Mouse (Mus musculus) embryo, embryonic 10.5 days (tissue): Measurements from ENCODE around the gene Jrkl.
A peak's percentile ranks its signal among the peaks of the same experiment; 100 is the strongest.

Experiments used
- DNase-seq: peaks from one replicate; pipeline ENCODE4 v3.0.0-alpha.2; 2015; ENCODE audit warnings: low spot score

The Jrkl gene

DNA sequence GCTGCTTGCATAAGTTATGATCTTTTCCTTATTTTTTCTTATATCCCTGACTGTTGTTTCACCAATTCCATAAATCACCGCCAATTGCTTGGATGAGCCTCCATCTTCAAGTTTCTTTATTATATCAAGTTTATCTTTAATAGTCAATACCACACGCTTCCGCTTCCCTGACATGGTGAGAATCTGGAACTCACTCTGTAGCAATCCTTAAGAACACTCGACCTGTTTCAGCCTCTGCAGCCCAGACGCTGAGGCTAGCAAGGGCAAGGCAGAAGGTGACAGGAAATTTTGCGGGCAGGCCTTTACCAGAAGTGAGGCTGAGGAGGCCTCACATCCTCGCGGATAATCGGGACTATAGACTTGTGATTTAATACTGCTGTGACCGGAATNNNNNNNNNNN, at the start of gene Jrkl:
TSS of gene Jrkl (minus strand) at position 349 of the 400 bp plus-strand sequence.
- DNase-seq: peak; percentile 39

GRCm38 (mm10) chr9:13287482-13287881, 41.9 kb upstream of the Jrkl start:
- no peak for DNase-seq

- DNase-seq: no peak
Observed at GRCm38 (mm10) chr9:13273219-13273618, 27.6 kb upstream of the Jrkl start.

- DNase-seq: no peak
Observed at GRCm38 (mm10) chr9:13260980-13261379, 15.4 kb upstream of the Jrkl start.

- no peak for DNase-seq
Observed at GRCm38 (mm10) chr9:13258173-13258572, 12.5 kb upstream of the Jrkl start.

GRCm38 (mm10) chr9:13256726-13257125, 11.1 kb upstream of the Jrkl start:
- DNase-seq: no peak

DNA sequence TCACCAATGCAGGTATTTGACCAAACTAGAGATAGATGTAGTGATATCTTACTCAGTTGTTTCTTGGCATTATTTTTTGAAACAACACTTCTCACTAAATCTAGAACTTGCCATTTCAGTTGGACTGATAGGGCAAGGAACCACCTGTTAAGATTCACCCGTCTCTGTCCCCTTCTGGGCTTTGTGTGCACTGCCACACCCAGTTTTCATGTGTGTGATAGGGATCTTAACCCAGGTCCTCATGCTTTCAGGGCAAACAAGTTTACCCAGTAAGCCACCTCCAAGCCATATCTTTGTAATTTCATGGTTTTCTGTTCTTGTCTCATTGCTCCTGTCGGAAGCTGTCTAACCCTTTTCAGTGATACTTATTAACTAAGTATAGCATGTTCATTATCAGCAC, 5.6 kb upstream of the Jrkl start:
- DNase-seq: no peak

DNA sequence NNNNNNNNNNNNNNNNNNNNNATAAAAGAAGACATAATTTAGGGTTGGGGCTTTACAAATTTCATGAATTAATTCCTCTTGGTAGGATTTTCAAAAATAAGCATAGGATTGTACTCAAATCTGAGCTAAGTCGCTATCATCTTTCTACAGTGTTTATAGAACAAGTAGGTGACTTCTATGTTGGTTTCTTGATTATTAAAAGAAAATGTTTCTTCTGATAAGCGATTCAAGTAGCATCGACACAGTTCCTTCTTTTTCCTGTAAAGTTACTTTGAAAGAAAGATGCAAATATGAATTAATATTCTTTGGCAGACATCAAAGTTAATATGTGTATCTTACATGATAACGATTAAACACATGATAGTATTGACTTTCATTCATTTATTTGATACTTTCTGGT, 2.5 kb upstream of the Jrkl start:
- DNase-seq: no peak

DNA sequence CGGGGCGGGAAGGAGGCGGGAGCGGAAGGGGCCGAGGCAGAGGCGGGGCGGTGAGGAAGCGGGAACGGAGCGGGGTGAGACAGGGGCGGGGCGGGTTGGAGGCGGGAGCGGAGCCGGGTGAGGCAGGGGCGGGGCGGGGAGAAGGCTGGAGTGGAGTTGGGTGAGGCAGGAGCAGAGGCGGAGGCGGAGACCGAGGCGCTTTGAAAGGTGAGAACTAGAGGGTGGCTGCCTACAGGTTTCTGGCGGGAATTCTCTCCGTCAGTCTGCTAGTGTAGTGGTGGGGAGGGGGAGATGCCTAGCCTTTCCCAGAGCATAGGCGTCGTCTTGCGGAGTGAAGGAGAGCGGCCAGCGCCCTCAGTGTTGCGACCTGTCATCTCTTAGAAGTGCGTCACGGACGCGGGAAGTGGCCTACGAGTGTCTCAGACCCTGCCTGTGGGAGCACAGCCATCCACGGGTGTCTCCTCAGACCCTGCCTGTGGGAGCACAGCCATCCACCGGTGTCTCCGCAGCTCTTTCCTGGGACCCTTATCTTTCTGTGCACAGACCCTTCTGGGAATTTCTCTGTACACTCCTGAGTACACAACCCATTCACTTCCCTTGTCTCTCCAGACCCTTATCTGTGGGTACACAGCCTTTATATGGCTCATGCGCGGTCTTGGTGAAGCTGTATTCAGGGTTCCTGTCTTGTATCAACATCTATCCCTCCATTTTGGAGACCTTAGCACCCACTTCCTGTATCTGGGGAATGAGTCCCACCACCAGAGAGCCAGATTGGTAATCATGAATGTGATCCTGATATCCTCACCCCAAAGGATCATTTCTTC, 1.4 kb upstream of the Jrkl start, which contains the start of gene Ccdc82:
TSS of gene Ccdc82 (plus strand) at position 141 of the 824 bp plus-strand sequence.
- DNase-seq: peak; percentile 95

DNA sequence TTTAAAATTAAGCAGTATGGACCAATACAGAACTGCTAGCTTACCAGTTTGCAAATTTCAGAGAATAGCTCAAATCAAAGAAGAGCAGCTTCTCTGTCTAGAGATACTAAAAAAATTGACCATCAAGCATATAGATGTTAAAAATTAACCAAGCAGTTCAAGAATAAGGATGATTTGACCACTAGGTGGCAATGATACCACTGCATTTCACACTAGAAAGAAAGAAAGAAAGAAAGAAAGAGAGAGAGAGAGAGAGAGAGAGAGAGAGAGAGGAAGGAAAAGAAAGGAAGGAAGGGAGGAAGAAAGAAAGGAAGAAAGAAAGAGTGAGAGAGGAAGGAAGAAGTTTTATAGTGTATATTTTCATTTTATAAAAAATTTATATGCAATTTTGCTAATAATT, 3.3 kb downstream of the Jrkl start:
- peak; percentile 63 for DNase-seq

DNA sequence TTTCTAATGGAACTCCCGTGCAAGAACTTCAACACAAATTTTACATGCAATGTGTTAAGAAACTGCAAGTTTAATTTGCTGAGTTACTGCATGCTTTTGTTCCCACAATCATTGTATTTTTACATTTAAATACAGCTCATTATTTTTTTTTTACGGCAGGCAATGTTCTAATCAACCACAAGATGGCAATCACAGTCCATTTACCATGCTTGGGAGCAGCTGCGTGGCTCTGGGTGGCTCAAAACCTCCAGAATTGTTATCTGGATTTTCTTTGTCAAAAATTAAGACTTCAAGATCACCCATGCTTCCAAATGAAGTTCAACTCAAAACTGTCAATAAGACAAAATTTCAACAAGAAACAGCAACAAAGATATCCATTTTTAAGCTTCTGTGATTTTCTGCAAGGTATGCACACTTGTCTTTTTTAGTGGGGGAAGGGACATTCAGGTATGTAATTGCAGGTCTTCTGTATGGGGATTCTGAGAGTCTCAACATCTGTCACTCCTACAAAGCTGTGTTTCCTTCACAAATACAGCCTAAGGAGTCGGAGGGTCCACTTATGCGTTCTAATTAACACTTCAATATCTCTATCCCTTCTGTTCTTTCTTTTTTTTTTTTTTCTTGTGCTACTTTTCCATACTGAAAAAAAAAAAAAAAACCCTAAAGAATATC, 13.9 kb downstream of the Jrkl start:
- DNase-seq: peak; percentile 83

GRCm38 (mm10) chr9:13230553-13230952, 15.1 kb downstream of the Jrkl start:
- peak; percentile 57 for DNase-seq

- DNase-seq: no peak
Observed at GRCm38 (mm10) chr9:13225872-13226271, 19.8 kb downstream of the Jrkl start.

DNA sequence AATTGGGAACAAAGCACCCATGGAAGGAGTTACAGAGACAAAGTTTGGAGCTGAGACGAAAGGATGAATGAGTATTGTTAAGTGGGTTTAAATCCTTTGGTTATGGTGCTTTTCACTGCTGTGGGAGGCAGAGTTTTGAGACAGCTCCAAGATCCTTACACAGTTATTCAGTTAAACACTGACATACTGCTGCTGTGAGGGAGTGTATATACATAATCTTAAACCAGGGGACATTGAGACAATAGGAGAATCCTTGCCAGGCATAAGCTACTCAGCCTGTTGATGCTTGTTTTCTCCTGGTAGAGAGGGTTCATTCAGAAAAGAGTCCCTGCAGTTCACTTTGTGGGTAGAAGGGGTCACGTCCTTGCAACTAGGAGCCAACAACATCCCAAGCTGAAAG, 39.3 kb downstream of the Jrkl start:
- DNase-seq: no peak

DNA sequence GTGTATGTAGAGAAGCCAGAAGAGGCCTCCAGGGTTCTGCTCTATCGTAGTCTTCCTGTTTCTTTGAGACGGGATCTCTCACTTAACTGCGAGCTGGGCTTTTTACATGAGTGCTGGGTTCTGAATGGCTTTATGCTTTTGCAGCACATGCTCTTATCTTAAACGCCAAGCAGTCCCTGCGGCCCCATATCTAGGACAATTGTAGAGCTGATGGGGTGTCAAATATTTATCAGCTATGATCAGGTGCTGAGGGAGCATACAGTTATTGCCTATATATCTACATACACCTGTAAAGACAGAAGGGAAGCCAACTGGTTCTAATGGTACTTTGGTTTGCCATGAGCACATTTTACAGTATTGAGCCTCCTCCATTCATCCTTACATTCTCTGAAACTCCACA, 41.9 kb downstream of the Jrkl start:
- no peak for DNase-seq

GRCm38 (mm10) chr9:13203109-13203508, 42.5 kb downstream of the Jrkl start:
- DNase-seq: no peak

- DNase-seq: no peak
Observed at GRCm38 (mm10) chr9:13200079-13200478, 45.5 kb downstream of the Jrkl start.

- peak; percentile 75 for DNase-seq
Observed at GRCm38 (mm10) chr9:13195762-13196161, 49.9 kb downstream of the Jrkl start.

GRCm38 (mm10) chr9:13195268-13195667, 50.4 kb downstream of the Jrkl start:
- DNase-seq: peak; percentile 88

DNA sequence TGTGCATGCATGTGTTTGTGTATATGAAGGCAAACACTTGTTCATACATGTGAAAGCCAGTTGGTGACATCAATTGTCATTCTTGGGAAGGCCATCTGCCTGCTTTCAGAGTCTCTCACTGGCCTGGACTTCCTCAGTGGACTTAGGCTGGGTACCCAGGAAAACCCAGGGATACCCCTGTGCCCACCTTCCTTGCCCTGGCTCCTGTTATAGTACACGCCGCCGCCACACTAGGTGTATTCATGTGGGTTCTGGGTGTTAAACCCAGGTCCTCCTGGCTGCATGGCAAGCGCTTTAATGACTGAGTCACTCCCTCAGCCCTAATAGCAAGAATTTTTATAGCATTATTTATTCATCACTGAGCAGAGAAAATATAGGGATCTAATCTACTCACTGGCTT, 51.0 kb downstream of the Jrkl start:
- DNase-seq: no peak
